Mouse (Mus musculus) spleen, adult 2 months (tissue): ENCODE results near the gene Jund.

Experiments
- CTCF ChIP-seq: fragments of 200-500 bp; IDR thresholded peaks from 2 replicates; pipeline ENCODE4 v1.5.1; 2011; ENCODE audit warnings: mild to moderate bottlenecking, inconsistent platforms; ENCODE audit not compliant: insufficient read depth, insufficient read length, insufficient replicate concordance; ENCODE audit errors: extremely low read depth
- POLR2A ChIP-seq: fragments of 200-500 bp; IDR thresholded peaks from 2 replicates; pipeline ENCODE4 v1.6.1; 2011; ENCODE audit warnings: low read depth, low read length, inconsistent platforms

DNA sequence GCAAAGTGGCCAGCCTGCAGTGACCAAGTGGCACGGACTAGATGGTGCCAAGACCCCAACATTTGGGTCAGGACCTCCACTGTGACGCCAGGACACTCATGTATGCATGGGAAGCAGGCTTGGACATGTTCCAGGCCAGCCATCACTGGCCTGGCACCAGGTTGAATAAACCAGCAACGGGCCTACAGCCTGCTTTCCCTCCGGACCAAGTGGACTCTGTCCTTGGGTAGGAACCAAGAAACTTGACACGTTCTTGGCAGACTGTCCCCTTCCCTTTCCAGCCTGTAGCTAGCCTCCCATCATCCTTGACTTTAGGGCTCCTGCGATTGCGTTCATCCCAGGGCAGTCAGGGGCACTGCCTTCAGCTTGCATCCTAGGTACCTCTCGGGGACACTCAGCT is 11.2 kb upstream of the Jund start:
- TF ChIP-seq CTCF = no peak
- TF ChIP-seq POLR2A = no peak
